Mouse (Mus musculus) Muller cell, postnatal 12 days (primary cell): ENCODE results near the gene AI837181.
A peak's percentile ranks its signal among the peaks of the same experiment; 100 is the strongest.

ENCODE experiments used
- DNase-seq: peaks from one replicate; pipeline ENCODE4 v3.0.0-alpha.2; 2015; ENCODE audit errors: inconsistent ontology term

The AI837181 gene

DNA sequence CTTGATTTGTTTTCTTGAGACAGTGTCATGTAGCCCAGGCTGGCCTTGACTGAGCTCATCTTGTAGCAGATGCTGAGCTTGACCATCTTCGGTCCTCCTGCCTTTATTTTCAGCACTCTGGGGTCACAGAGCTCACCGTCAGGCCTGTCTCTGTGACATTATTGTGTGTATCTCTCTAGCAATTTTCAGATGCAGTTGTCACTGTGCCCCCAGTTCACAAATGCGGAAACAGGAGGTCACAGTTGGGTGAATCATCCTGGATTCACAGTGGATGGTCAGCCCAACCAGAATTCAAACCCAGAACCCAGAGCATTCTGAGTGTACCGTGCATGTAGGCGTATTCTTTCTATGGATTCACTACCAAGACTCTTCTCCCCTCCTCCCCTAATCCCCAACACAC lies 20.8 kb downstream of the AI837181 start:
- no peak for DNase-seq

DNA sequence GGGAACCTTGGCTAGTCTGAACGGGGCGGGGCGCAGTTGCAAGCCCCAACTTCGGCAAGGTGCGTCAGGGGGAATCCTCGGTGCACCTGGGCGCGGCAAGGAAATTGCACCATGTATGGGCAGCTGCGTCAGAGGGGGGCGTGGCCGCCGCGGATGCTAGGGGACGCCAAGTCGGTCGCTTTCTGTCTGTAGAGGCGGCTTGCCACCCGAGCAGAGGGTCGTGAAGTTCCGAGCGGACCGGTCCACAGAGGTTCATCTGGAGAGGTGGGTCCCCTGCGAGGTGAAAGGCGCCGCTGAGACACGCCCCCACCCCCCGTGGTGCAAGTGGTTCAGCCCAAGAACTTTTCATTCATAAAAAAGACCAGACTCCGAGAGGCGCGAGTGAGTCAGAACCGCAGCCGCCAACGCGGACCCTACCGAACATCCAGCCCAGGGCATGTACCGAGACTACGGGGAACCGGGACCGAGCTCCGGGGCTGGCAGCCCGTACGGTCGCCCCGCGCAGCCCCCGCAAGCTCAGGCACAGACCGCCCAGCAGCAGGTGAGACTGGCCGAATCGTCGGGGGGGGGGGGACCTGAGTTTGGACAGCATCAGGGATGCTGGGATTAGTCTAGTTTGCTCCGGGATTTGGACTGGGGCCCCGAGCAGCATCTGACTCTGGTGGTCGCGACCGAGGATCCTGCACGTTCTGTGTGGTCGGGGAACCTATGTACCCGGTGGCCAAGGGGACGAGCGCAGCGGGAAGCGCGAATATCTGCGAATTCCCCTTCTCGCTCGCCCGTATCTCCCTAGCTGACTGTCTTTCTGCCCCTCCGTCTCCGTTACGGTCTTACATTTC lies 22.8 kb downstream of the AI837181 start, which contains the start of gene Fosl1:
Gene Fosl1, plus strand, starts transcription at position 33 of the 839 bp plus-strand sequence.
- DNase-seq = peak; percentile 87

DNA sequence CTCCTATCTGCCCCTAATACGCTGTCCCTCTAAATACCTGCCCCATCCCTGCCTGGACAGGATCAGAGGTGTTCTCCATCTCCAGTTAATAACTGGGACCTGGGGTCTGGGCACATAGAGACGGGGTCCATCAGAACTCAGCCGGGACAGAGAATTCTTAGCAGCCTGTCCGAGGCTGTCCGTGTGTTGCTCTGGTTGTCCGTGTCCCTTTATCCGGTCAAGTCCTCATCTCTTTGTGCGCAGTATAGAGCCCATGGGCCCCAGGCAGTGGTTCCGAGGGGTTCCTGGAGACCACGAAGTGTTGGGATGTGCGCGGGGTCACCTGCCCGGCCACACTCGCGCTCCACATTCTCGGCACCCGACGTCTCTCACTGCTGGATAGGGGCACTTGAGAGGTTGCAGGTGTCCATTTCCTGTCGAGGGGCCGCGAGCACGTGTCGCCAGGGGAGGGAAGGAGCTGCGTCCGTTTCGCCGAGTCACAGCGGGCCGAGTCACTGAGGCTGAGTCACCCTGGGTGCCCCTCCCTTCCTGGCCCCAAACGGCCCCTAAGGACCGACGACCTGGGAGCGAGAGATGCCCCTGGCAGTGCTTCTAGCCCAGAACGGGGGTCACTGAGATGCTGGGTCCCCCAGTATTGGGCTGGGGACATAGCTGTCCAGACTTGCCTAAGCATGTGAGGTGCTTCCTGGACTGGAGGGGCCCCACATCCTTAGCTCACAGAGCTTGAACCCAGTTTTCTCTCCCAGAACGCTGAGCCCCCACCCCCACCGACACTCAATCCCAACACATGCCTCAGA lies 23.6 kb downstream of the AI837181 start:
- peak; percentile 82 for DNase-seq

DNA sequence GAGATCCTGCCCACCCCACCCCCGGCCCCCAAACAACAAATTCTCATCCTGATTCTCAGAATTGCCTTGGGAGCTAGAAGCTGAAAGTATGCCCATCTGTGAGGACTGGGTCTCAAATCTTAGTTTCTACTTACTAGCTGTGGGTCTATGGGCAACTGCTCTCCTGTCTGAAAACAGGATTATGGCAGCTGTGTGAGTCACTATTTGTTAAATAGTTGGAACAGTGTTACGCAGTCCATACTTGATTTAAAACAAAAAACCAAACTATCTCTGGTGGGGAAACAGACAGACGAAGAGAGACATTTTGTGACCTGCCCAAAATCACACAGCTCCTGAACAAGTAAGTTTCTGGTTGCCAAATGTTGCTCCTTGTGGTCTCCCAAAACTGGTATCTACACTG lies 24.7 kb downstream of the AI837181 start:
- no peak for DNase-seq

DNA sequence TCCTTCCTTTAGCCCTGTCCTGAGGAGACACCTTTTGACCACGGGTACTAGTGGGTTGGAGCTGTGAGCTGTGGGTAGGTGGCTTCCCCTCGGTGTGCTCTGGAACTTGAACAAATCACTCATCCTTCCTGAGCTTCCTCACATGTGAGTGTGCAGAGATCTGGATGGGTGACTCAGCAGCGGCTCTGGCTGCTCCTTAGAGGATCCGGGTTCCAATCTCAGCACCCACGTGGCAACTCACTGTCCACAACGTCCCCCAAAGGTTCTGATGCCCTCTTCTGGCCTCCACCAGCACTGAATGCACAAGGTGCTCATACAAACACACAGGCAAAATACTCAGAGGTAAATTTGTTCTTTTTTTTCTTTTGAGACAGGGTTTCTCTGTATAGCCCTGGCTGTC lies 26.8 kb downstream of the AI837181 start:
- no peak for DNase-seq

DNA sequence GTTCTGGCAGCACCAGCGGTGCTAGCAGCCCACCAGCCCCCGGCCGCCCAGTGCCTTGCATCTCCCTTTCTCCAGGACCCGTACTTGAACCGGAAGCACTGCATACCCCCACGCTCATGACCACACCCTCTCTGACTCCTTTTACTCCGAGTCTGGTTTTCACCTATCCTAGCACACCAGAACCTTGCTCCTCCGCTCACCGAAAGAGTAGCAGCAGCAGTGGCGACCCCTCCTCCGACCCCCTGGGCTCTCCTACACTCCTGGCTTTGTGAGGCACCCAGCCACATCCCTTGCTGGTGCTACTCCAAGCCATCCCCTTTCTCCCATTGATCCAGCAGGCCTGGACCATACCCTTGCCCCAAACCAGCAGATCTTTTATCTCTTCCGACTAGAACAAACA lies 30.1 kb downstream of the AI837181 start:
- DNase-seq = no peak

DNA sequence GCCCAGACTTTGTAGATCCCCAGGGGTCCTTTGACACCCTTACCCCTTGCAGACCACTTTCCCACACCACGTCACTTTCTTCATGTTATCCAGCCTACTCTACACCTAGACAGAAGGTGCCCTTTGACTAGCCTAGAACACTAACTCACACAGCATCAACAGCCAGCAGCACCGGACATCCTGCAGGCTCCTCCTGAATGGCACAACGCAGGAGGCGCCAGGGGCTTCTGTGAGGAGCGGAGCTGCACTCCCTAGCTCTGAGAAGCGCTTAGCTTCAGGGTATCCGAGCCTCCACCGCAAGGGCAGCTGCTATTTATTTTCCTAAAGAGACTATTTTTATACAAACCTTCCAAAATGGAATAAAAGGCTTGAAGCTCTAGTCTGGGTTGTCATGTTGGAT lies 30.6 kb downstream of the AI837181 start:
- DNase-seq = no peak

DNA sequence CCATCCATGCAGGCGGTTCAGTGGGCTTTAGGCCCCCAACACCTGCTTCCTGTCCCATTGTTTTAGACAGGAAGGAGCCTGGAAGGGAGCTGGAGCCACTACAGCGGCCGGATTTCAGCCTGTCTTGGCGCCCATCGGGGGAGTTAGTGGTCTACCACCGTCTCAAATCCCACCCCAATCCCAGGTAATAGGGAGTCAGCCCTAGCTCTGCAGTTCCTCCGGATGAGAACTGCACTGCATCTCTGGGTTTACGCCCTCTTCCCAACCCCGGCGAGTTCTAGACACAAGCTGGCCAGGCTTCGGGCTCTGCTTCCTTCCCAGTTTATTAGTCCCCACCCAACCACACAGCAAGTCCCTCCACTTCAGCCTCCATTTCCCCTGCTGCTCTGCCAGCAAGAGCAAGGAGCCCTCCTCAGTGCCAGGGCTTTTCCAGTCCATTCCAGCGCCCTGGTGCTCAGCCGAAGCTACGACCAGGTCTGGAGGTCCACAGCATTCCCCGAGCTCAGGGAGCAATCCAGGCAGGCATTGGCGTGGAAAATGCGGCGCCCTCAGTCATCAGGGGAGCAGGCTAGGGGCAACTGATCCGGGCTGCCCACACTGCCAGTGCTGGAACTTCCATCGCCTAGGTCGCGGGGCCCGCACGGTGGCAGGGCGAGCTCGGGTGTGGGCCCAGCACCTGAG lies 31.4 kb downstream of the AI837181 start:
- peak; percentile 83 for DNase-seq

DNA sequence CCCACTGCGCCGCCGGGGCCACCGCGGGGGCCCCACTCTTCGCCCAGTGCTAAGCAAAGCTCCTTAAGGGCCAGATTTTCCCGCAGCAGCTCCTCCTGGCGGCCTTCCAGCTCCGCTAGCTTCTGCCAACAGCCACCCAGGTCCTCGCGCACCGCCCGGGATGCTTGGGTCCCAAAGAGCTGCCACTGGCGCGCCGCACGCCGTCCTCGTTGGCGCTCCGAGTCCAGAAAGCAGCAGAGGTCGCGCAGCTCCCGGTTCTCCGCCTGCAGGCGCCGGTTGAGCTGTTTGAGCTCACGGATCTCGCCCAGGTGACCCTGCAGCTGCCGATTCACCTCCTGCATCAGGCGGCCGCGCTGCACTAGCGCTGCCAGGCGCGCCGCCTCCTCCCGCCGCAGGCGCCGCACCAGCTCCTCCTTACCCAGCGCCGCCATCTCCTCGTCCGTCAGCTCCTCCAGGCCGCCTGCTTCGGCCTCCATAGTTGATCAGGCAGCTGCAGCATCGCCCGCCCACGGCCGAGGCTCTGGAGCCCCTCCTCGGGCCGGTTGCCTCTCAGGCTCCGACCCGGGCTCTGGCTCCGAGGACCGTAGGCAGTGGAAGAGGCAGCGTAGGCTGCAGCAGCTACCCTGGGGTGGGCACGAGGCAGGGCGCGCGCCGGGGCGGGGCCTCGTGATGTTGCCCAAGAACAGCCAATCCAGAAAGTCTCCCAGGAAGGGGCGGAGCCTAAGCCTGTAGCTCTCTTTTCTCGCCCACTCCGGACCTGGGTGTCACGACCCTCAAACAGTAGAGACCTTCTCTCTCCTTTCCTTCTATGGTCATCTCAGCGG lies 32.2 kb downstream of the AI837181 start:
- DNase-seq = peak; percentile 98

DNA sequence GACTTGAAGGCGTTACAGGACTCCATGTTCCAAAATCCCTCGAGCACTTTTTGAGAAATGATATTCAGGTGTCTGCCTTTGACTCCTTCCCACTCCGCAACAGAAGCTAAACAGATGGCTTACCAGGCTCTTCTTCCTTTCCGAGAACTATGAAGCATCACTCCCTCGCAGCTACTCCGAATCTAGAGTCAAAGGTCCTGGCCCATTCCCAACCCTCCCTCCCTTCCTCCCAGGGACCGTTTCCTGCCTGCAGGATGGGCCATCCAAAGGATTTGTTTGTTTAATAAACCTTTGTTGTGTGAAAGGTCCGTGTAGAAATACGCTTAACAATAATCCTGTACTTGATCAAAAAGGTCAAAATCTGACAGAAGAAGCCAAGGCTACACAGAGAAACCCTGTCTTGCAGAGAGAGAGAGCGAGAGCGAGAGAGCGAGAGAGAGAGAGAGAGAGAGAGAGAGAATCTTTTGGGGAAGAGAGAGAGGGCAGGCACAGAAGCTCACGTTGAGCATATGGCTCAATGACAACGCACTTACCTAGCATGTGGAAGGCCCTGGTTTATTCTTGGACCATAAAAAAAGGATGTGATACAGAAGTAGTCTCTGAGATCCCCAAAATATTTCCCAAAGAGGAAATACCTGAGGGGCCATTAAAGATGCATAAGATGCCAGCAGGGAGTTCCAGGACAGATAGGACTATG lies 33.0 kb downstream of the AI837181 start, which contains the start of gene Ccdc85b:
Gene Ccdc85b, minus strand, starts transcription at position 149 of the 697 bp plus-strand sequence.
- no peak for DNase-seq

DNA sequence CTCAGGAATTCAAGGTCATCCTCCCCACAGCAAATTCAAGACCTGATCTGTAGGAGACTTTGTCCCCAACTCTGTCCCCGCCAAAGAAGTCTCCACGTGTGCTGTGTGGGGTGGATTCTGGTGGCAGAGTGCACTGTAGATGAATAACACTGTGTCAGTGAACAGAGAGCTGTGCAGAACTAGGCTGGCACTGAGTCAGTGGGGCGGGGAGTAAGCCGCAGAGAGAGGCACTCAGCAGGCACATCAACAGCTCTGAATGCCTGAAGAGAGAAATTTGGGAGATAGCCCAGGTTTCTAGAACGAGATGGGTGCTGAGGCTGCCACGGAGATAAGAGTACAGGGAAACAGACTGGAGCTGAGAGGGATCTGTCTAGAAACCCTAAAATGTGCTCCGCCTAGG lies 34.1 kb downstream of the AI837181 start:
- peak; percentile 63 for DNase-seq

DNA sequence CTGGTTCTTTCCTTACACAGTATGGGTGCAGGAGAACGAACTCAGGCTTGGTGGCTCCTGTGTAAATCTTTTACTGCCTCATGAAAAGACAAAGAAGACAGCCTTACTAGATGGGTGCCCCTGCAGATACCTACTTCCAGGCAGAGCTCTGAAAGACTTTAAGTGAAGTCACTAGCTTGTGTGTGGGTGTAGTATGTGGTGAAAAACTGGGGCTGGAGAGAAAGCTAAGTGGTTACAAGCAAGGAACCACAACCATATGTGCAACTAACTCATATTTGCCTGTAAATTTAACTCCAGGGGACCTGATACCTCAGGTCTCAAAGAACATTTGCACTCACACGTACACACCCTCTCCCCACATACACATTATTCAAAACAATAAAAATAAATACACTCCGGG lies 35.0 kb downstream of the AI837181 start:
- no peak for DNase-seq

DNA sequence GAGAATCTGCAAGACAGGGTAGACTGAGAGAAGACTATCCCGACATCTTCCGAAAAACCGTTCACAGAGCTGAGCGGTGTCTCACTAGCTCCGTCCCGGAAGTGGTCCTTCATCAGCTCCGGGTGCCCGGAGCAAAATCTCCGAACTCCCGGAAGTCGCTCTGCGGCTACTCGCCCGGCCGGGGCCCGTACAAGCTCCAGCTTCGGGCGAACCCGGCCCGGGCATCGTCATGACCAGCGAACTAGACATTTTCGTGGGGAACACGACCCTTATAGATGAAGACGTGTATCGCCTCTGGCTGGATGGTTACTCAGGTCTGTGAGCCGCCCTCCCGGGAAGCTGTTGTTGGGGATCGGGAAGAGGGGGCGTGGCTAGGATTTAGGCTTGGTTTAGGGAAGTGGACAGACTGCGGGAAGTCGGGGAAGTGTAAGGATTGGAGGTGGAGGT lies 35.5 kb downstream of the AI837181 start, which contains the start of gene Fibp:
Gene Fibp, plus strand, starts transcription at position 151 of the 447 bp plus-strand sequence.
- peak; percentile 90 for DNase-seq

DNA sequence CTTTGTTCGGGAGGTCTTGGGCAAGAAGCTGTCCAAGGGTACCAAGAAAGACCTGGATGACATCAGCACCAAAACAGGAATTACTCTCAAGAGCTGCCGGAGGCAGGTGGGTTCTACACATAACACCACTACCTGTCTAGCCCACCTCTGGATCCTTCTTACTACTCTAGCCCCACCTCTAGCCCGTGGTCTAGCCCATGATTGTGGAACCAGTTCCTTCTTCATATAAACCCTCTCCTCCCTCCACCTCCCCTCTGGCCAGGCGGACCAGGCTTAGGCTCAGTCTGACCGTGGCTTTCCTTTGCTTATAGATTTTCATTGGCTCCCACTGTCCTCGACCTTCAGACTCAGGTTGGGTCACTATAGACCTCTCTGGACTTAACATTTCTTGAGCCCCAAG lies 36.5 kb downstream of the AI837181 start:
- DNase-seq = no peak

DNA sequence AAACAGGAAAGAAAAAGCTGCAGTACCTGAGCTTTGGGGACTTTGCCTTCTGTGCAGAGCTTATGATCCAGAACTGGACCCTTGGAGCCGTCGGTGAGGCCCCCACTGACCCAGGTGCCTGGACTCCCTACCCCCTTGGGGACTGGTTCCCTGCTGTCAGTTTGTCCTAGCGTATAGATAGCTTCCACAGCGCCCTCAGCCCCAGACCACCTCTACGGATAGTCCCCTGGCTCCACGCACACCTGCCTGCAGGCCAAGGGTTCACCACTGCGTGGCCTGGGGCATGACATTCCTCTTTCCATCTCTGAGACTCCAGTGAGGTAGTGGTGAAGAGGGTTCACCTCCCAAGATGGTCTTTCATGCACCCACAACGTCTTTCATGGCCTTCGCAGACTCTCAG lies 38.3 kb downstream of the AI837181 start:
- no peak for DNase-seq

DNA sequence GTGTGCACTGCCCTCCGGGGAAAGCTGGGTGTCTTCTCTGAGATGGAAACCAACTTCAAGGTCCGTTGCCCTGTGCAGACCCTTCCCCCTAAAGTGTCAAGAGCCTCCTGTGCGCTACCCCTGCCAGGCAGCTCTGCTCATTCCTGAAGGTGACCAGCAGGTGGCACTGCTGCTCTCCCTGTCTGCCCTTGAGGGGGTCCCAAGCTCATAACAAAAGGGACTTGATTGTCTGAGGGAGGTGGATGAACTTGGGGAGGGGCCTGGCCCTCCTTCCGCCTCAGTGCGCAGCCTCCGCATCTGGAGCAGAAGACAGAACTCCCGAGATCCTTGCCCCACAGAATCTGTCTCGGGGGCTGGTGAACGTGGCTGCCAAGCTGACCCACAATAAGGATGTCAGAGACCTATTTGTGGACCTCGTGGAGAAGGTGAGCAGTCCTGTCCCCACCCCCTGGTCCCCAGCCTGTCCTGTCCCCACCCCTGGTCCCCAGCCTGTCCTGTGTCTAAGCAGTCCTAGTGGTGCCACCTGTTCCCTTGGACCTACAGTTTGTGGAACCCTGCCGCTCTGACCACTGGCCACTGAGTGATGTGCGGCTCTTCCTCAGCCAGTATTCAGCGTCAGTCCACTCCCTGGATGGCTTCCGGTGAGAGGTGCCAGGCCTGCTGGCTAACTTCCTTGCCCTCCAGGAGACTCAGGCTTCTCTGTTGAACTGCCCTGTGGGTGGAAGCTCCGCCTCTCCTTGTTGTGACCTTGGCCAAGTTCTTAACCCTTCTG lies 39.0 kb downstream of the AI837181 start:
- peak; percentile 71 for DNase-seq

DNA sequence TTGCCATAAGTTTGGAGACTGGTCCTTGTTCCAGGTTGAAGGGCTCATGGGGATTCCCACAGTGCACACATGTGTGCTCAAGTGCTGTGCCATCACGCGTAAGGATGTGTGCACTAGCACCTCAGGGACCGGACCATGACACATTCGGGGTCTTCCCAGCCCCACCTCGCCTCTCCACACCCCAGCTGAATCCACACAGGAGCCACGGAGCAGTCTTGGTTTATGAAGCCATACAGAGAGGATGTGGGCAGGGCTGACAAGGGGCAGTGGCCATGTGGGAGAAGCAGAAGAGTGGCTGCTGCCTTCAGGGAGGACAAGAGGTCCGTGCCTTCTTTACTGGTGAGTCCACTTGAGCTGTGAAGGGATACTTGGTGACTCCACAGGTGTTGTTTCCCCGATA lies 40.1 kb downstream of the AI837181 start:
- no peak for DNase-seq

DNA sequence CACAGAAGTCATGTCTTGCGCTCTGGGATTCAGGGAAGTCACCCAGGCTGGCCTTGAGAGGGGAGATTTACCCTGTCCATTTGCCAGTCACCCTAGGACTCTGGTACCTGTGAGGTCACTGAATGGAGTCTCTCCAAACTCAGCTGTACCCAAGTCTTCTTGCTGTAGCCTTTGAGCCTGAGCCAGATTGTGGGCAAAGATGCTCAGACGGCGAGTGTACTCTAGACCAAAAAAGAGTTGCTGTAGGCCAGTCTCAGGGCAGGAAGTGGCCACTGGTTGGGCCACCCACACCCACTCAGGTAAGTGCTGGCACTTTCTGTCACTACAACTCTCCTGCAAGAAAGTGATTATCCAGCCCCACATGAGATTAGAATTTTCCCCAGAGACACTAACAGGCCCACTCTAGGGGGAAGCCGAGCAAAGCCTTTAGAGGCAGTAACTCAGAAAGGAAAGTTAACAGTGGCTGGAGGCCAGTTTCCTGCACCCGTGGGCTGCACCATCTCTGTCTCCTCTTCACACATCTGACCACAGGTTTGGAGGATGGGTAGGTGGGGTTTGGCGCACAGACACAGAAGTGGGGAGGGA lies 42.1 kb downstream of the AI837181 start:
- DNase-seq = peak; percentile 69

DNA sequence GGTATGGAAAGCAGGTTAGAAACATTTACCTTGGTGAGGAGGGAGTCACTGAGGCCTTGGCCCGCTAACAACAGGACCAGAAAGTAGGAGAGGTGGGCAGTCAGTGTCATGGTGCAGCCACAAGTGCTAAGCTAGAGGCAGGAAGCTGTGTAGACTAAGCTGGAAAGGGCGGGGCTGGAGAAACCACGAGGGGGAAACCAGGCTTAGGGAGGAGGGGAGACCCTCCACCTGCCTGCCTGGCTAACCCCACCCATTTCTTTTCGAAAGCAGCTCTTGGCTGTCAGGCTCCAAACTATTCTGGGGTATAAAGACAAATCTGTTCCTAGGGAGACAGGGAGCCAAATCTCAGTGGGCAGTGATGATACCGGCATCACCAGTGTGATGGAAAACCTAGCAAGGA lies 43.4 kb downstream of the AI837181 start, which contains the start of gene Ctsw:
Gene Ctsw, minus strand, starts transcription at position 134 of the 400 bp plus-strand sequence.
- DNase-seq = no peak
